Mouse (Mus musculus) neural tube, embryonic 11.5 days (tissue): ENCODE measurements around the gene Prcp. TPM values are rescaled to one million over a fixed set of nuclear protein-coding genes. Genes with fewer than 3 reads are reported as not detected.
"Not testable (repeated sequence)": the region's sequence is repeated elsewhere in the genome, so short reads cannot be mapped to it uniquely, and the experiment has no call there.

Experiments used
- ATAC-seq: fragments of 200-750 bp; cut with Nextera tagmentation; 2 replicates; pipeline ENCODE4 v1.8.0; 2017; ENCODE audit warnings: moderate number of reproducible peaks, mild to moderate bottlenecking, moderate TSS enrichment, moderate library complexity; ENCODE audit not compliant: insufficient read depth, low FRiP score, low TSS enrichment
- DNase-seq: peaks from one replicate; pipeline ENCODE4 v3.0.0-alpha.2; 2015; ENCODE audit warnings: low spot score
- H3K27ac ChIP-seq: fragments of 300-500 bp; sonication (generic); 2 replicates; pipeline ENCODE4 v1.5.1; 2014; ENCODE audit warnings: low read depth, mild to moderate bottlenecking, low read length
- H3K27me3 ChIP-seq: fragments of 300-500 bp; sonication (generic); 2 replicates; pipeline ENCODE4 v1.6.1; 2014; ENCODE audit warnings: mild to moderate bottlenecking, low read length, mixed read lengths; ENCODE audit not compliant: control insufficient read depth, insufficient read depth
- H3K36me3 ChIP-seq: fragments of 300-500 bp; sonication (generic); 2 replicates; pipeline ENCODE4 v1.6.1; 2014; ENCODE audit warnings: mild to moderate bottlenecking, low read length, moderate library complexity, mixed read lengths; ENCODE audit not compliant: control insufficient read depth, insufficient read depth
- H3K4me1 ChIP-seq: fragments of 300-500 bp; sonication (generic); 2 replicates; pipeline ENCODE4 v1.6.1; 2014; ENCODE audit warnings: low read length, mixed read lengths; ENCODE audit not compliant: control insufficient read depth, insufficient read depth
- H3K4me2 ChIP-seq: fragments of 300-500 bp; sonication (generic); 2 replicates; pipeline ENCODE4 v1.6.1; 2014; ENCODE audit warnings: low read depth, mild to moderate bottlenecking, moderate library complexity
- H3K4me3 ChIP-seq: fragments of 300-500 bp; sonication (generic); 2 replicates; pipeline ENCODE4 v1.5.1; 2014; ENCODE audit warnings: low read depth, low read length
- H3K9ac ChIP-seq: fragments of 300-500 bp; sonication (generic); 2 replicates; pipeline ENCODE4 v1.6.1; 2014; ENCODE audit warnings: mild to moderate bottlenecking, low read length
- H3K9me3 ChIP-seq: fragments of 300-500 bp; sonication (generic); 2 replicates; pipeline ENCODE4 v1.6.1; 2016; ENCODE audit warnings: low read length; ENCODE audit not compliant: control insufficient read depth
- WGBS: fragments of 180-500 bp; shearing (Covaris S2); extraction: QIAGEN DNeasy Blood & Tissue Kit; methylation state at CpG from one replicate; pipeline ENCODE4 v1.1.7; 2014; 5-methylcytosine and 5-hydroxymethylcytosine counted together
- polyA plus RNA-seq: library from polyadenylated mRNA; unstranded; fragments of >200 nt; fragmentation: Nextera tagmentation; extraction: Ambion mirVana; gene quantifications from 2 replicates; pipeline ENCODE4 v1.2.1, GENCODE M21; 2014

The Prcp gene
- polyA plus RNA-seq, 1 experiment from 2014 or later, result 18.4 TPM

GRCm38 (mm10) chr7:92978720-92979119 is 104.5 kb downstream of the Prcp start:
- DNase-seq, H3K4me1 ChIP-seq, H3K27ac ChIP-seq, H3K4me2 ChIP-seq, H3K9me3 ChIP-seq, H3K4me3 ChIP-seq, H3K9ac ChIP-seq, H3K36me3 ChIP-seq, ATAC-seq, H3K27me3 ChIP-seq: not testable (repeated sequence)
- 61% methylated on average over 7 of the region's 7 CpGs for WGBS

DNA sequence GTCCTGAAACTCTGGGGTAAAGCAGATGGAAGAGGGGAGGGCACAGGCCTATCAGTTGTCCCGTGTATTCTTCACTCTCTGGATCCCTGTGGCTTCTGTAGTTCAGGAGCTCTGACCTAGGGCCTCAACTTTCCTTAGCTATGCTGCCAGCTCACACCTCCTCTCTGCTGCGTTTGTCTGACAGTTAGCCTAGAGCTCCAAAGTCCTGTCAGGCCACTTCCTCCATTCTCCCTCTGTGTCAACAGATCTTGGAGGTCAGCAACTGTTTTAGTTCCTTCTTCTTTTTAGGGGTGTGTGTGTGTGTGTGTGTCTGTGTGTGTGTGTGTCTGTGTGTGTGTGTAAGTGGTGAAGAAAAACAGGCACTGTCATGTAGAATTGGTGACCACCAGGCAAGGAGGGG is 106.5 kb downstream of the Prcp start:
- ATAC-seq, result no peak
- whole genome bisulfite sequencing, result 37% methylated on average over 2 of the region's 2 CpGs

DNA sequence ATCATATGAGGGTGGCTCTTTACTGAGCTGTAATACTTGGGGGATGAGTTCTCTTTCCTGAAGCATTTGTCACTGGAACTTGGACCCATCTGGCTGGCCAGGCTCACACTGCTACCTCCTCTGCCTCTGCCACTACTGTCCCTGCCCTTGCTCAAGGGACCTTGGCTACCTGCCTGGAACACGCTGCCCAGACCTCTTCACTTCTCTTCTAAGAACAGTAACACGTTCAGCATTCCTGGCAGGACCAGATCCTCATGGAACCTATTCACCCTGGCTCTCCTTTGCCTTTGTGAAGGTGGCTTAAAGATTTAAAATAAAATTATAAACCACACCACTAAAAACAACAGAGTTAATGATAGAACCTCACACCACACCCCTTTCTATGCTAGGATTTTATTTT is 107.6 kb downstream of the Prcp start:
- no peak overlapping the region for H3K9ac ChIP-seq
- no peaks in the 10 kb centered on the region for H3K27me3 ChIP-seq
- DNase-seq, result no peak
- H3K4me1 ChIP-seq, result peaks cover 6% of the 10 kb centered on the region; the same call in 1 of the 2 replicates
- ATAC-seq, result no peak
- H3K9me3 ChIP-seq, result no peaks in the 10 kb centered on the region
- 87% methylated on average over 2 of the region's 2 CpGs for WGBS
- H3K4me3 ChIP-seq, result no peak overlapping the region
- H3K36me3 ChIP-seq, result no peaks in the 10 kb centered on the region
- H3K27ac ChIP-seq, result no peak overlapping the region
- H3K4me2 ChIP-seq, result no peak overlapping the region

More for the DNA sequence above, 106.5 kb downstream of the Prcp start:
- Histone ChIP-seq H3K27ac (no peak overlapping the region), H3K9me3 (no peaks in the 10 kb centered on the region), H3K4me2 (no peak overlapping the region), H3K27me3 (no peaks in the 10 kb centered on the region), H3K4me3 (no peak overlapping the region), H3K4me1 (peaks cover 6% of the 10 kb centered on the region; the same call in 1 of the 2 replicates), H3K36me3 (no peaks in the 10 kb centered on the region), H3K9ac (no peak overlapping the region)
- no peak for DNase-seq

Other genes starting within 250 kb of the Prcp start
- gene Ankrd42, start 237.3 kb upstream of the Prcp start, polyA plus RNA-seq, result 8.3 and 10.0 TPM in 2 replicates
- gene Pcf11, start 204.5 kb upstream of the Prcp start, polyA plus RNA-seq, result 18.1 and 21.5 TPM in 2 replicates
- gene Rab30, start 132.9 kb upstream of the Prcp start, polyA plus RNA-seq, result 24.3 and 25.5 TPM in 2 replicates
- gene Ddias, start 223 bp upstream of the Prcp start, polyA plus RNA-seq, result 20.6 and 22.4 TPM in 2 replicates
- 56.0 and 62.8 TPM in 2 replicates for gene Fam181b, start 205.4 kb downstream of the Prcp start, polyA plus RNA-seq